Mouse (Mus musculus) heart, adult 2 months (tissue): ENCODE data around the gene Vac14. TPM values are rescaled to one million over a fixed set of nuclear protein-coding genes. Genes with fewer than 3 reads are reported as not detected.

Experiments
- DNase-seq, 2 experiments: peaks; one replicate each; pipeline ENCODE4 v3.0.0; 2021
- H3K27ac ChIP-seq: fragments of 200-600 bp; 2 replicates; pipeline ENCODE4 v1.8.1; 2022
- H3K27me3 ChIP-seq: fragments of 200-500 bp; 2 replicates; pipeline ENCODE4 v1.6.1; 2012; ENCODE audit warnings: mild to moderate bottlenecking, low read length, inconsistent platforms, mixed read lengths; ENCODE audit not compliant: control insufficient read depth, insufficient read depth
- H3K36me3 ChIP-seq: fragments of 200-500 bp; 2 replicates; pipeline ENCODE4 v1.6.1; 2012; ENCODE audit warnings: low read length, inconsistent platforms; ENCODE audit not compliant: control insufficient read depth, insufficient read depth
- H3K4me1 ChIP-seq: fragments of 200-500 bp; 2 replicates; pipeline ENCODE4 v1.6.1; 2011; ENCODE audit warnings: low read length; ENCODE audit not compliant: control insufficient read depth, insufficient read depth
- H3K4me3 ChIP-seq: fragments of 200-600 bp; 2 replicates; pipeline ENCODE4 v1.8.1; 2022
- H3K79me2 ChIP-seq: fragments of 200-500 bp; replicated peaks from 2 replicates; pipeline ENCODE4 v1.6.1; 2012; ENCODE audit warnings: mild to moderate bottlenecking, inconsistent platforms, low read length, moderate library complexity, mixed read lengths; ENCODE audit not compliant: control insufficient read depth, insufficient read depth
- H3K9ac ChIP-seq: fragments of 200-500 bp; 2 replicates; pipeline ENCODE4 v1.6.1; 2012; ENCODE audit warnings: low read depth, mild to moderate bottlenecking, control low read depth, inconsistent platforms, low read length, mixed read lengths
- CTCF ChIP-seq: fragments of 200-600 bp; IDR thresholded peaks from 2 replicates; pipeline ENCODE4 v1.8.1; 2022; ENCODE audit warnings: antibody characterized with exemption, mild to moderate bottlenecking, moderate library complexity
- EP300 ChIP-seq: fragments of 200-500 bp; IDR thresholded peaks from 2 replicates; pipeline ENCODE4 v1.6.1; 2011; ENCODE audit warnings: low read depth, low read length, control low read depth; ENCODE audit not compliant: insufficient read depth
- POLR2A ChIP-seq: fragments of 200-500 bp; IDR thresholded peaks from 2 replicates; pipeline ENCODE4 v1.6.1; 2011; ENCODE audit warnings: mild to moderate bottlenecking, low read depth, low read length, control low read depth; ENCODE audit not compliant: insufficient read depth
- WGBS: fragments of 180-500 bp; shearing (Covaris S2); methylation state at CpG from one replicate; pipeline ENCODE4 v1.1.7; 2018; 5-methylcytosine and 5-hydroxymethylcytosine counted together
- intact Hi-C: fragments of 180-260 bp; cut with DNase I; formaldehyde crosslinking; loops from one replicate; pipeline ENCODE4 v1.15.1; 2025
- polyA plus RNA-seq: library from polyadenylated mRNA; depleted of rRNA; stranded (reverse); fragments of >200 nt; gene quantifications from 2 replicates; pipeline ENCODE4 v1.2.3, GENCODE M21; 2012
- total RNA-seq, 2 experiments: library from RNA; stranded (reverse); gene quantifications; 2 replicates each; pipeline ENCODE4 v1.2.3; 2021

The Vac14 gene
- total and polyA plus RNA-seq, 3 experiments = 15.7 to 27.0 (median 15.8) TPM

DNA sequence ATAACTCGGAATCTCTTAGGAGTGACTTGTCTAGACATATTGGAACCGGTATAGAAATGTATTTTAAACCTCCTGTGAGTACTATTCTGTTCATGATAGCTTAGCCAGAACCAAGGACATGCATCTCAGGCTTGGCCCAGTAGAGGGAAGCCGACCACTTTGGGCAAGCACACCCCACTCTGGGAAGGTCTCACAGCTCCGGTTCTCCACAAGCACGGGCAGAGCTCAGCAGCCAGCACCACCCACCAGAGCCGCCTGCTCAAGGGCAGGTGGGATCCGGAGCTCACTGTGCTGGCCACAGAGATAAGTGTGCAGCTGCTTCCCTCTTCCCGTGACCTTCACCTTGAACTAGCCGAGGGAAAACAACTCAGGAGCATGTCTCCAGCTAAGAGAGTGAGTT, 32.5 kb downstream of the Vac14 start:
- Histone ChIP-seq H3K27me3 (no peaks in the 10 kb centered on the region), H3K79me2 (no peaks in the 10 kb centered on the region), H3K27ac (no peak overlapping the region), H3K4me1 (peaks cover 3% of the 10 kb centered on the region; the same call in 1 of the 2 replicates), H3K36me3 (no peaks in the 10 kb centered on the region), H3K4me3 (no peak overlapping the region), H3K9ac (no peak overlapping the region)
- TF ChIP-seq CTCF (peak; percentile 53), EP300 (no peak)
- intact Hi-C loops = no loop called here
- 42% methylated on average over 9 of the region's 9 CpGs for WGBS
- peak in 1 of 2 experiments; percentile 23 for DNase-seq

GRCm38 (mm10) chr8:110651847-110652246, 33.5 kb downstream of the Vac14 start:
- H3K79me2 ChIP-seq = no peaks in the 10 kb centered on the region
- 64% methylated on average over 4 of the region's 4 CpGs for WGBS
- intact Hi-C loops = no loop called here
- H3K36me3 ChIP-seq = no peaks in the 10 kb centered on the region
- H3K4me3 ChIP-seq = no peak overlapping the region
- H3K27ac ChIP-seq = no peak overlapping the region; the same call in 1 of the 2 replicates
- no peak for DNase-seq
- H3K9ac ChIP-seq = no peak overlapping the region
- TF ChIP-seq POLR2A (no peak), EP300 (no peak), CTCF (no peak)
- H3K4me1 ChIP-seq = peaks cover 3% of the 10 kb centered on the region; the same call in 1 of the 2 replicates
- H3K27me3 ChIP-seq = no peaks in the 10 kb centered on the region

DNA sequence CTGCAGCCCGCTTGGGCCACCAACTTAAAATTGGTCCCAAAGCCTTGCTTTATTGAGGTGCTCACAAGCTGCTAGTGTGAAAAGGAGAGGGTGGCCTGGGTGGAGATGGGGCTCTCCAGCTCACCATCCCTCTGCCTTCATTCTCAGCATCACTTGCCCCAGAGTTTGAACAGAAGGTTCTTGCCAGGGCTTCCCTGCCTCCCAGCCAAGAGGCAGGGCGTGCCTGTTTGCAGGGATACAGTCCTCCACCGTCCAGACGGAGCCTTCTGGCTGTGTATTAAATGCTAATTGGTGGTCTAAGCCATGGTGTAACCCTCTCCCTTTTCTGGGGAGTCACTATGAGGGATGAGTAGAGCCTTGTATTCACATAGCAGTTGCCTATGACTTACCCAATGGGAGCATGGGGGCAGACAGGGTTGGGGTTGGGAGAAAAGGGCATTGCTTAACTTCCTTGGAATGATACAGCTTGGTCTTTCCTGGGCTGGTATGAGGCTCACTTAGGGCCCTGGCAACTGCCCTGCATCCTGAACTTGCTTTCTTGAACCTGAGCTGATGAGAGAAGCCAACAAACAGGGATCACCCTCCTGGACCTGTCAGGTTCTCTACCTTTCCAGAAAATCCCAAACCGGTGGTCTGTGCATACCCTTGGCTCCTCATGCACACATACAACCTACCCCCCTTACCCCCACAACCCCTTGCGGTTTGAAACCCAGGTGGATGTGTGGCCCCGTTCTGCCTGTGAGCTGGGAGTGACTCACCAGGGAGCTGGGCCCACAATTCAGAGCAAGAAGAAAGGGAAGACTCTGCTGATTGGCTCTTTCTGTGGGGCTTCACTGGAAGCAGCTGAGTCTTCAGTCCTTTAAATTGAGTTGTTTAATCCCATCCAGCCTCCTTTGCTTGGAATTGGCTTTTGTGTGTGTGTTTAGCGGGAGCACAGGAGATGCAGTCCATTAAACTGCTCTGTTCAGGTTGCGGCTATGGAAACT, 36.0 kb downstream of the Vac14 start:
- Histone ChIP-seq H3K79me2 (no peaks in the 10 kb centered on the region), H3K9ac (no peak overlapping the region), H3K4me3 (no peak overlapping the region), H3K27ac (no peak overlapping the region), H3K36me3 (no peaks in the 10 kb centered on the region), H3K4me1 (peaks cover 3% of the 10 kb centered on the region; the same call in 1 of the 2 replicates), H3K27me3 (no peaks in the 10 kb centered on the region)
- intact Hi-C loops = no loop called here
- 92% methylated on average over 9 of the region's 9 CpGs for WGBS
- TF ChIP-seq CTCF (no peak), EP300 (no peak), POLR2A (no peak)
- DNase-seq = no peak

- H3K9ac ChIP-seq = no peak overlapping the region
- no peaks in the 10 kb centered on the region for H3K79me2 ChIP-seq
- peaks cover 4% of the 10 kb centered on the region; the same call in 1 of the 2 replicates for H3K4me1 ChIP-seq
- H3K36me3 ChIP-seq = 0 out of 2 replicates have a peak, but pooled peaks cover 2% of the 10 kb centered on the region
- H3K27ac ChIP-seq = no peak overlapping the region
- WGBS = 86% methylated on average over 1 of the region's 1 CpGs
- intact Hi-C loops = no loop called here
- no peak for TF ChIP-seq CTCF
- TF ChIP-seq POLR2A = no peak
- no peak for TF ChIP-seq EP300
- H3K4me3 ChIP-seq = no peak overlapping the region
- DNase-seq = no peak
- no peaks in the 10 kb centered on the region for H3K27me3 ChIP-seq
Observed at GRCm38 (mm10) chr8:110655827-110656226, 37.4 kb downstream of the Vac14 start.

DNA sequence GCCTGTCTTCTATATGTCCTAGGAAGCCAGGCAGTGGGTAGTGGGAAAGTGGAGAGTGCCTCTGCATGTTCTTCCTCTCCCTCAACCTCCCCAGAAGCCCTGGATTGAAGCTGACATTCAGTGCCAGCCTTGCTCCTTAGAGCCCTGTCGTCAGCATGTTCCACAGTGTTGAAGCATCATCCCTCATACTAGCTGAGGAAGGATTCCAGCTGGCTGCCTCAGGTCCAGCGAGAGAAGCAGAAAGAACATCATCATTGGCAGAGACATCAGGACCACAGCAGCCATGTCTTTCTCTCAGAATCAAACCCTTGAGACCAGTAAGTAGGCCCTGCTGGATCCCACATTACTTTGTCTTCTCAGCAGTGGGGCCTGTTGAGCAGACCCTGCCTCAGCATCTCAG, 39.3 kb downstream of the Vac14 start:
- intact Hi-C loops = no loop called here
- no peak overlapping the region for H3K4me3 ChIP-seq
- H3K4me1 ChIP-seq = peaks cover 1% of the 10 kb centered on the region; the same call in 1 of the 2 replicates
- 81% methylated on average over 2 of the region's 2 CpGs for WGBS
- no peak overlapping the region for H3K9ac ChIP-seq
- no peaks in the 10 kb centered on the region for H3K27me3 ChIP-seq
- no peaks in the 10 kb centered on the region for H3K79me2 ChIP-seq
- DNase-seq = peak in 1 of 2 experiments; percentile 26
- no peak overlapping the region for H3K27ac ChIP-seq
- 0 out of 2 replicates have a peak, but pooled peaks cover 2% of the 10 kb centered on the region for H3K36me3 ChIP-seq
- TF ChIP-seq POLR2A (no peak), CTCF (no peak)

DNA sequence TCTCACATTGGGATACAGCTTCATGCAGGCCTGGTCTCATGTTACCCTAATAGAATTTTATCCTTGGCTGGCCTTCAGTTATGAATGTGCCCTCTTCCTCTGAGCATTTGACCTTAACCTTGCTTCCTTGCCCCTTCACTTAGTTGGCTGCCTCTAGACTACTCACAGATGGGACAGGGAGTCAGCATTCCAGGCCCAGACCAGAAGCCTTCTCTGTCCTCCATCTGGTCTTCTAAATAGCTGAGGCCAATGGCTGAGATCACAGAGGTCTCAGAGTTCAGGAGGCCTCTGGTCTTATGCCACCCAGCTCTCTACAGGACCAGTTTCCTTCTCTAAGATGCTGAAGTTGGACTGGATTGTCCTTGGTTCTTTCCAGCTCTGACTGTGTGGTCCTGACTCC, 41.7 kb downstream of the Vac14 start:
- H3K27ac ChIP-seq = no peak overlapping the region; the same call in 1 of the 2 replicates
- no peak for TF ChIP-seq CTCF
- TF ChIP-seq EP300 = 0 out of 2 replicates have a peak, but pooled peaks have one; percentile 21
- peaks cover 3% of the 10 kb centered on the region; the same call in 1 of the 2 replicates for H3K4me1 ChIP-seq
- intact Hi-C loops = no loop called here
- 0 out of 2 replicates have a peak, but pooled peaks cover 2% of the 10 kb centered on the region for H3K36me3 ChIP-seq
- H3K4me3 ChIP-seq = no peak overlapping the region
- no peak overlapping the region for H3K9ac ChIP-seq
- H3K27me3 ChIP-seq = no peaks in the 10 kb centered on the region
- H3K79me2 ChIP-seq = no peaks in the 10 kb centered on the region
- DNase-seq = peak in 1 of 2 experiments; percentile 45
